ENCODE assay signal across 9 mouse cellular contexts in the genomic region with DNA sequence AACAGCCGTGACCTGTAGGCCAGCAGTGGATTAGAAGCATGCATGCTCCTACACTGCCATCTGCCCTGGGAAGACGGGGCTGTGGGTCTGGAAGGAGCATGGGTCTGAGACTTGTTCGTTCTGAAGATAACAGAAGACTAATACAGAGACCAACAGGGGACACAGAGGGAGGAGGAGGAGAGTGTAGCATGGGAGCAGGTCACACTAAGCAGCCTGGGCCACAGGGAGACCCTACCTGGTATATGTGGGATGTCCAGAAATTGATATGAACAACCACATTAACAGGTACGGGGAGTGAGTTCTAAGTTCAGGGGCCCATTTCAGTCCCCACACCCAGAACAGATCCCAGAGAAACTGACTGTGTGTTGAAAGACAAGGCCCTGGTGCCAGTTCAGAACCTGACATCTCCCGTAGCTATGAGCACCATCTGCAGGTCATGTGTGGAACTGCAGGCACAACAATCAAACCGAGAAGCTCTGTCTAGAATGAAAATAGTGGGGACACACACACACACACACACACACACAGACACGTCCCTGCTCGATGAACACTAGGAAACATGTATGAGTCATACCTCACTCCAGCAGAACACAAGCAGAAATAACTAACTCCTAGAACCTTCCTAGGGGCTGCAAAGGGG.
DNase-seq lines count a peak whose midpoint lies in the region; ATAC-seq lines count a peak whose summit lies in the region.
"Had no signal": no experiment of that assay in that cellular context is flagged by ENCODE, and none has a peak within 500 bp of the region (broad histone marks: within the 10 kb centered on the region; RNA-seq: fewer than 3 reads in every experiment).

No protein-coding gene starts in this region.

- 41% methylated on average over 8 of the region's 8 CpGs for WGBS in hindbrain, embryonic 10.5 days
- WGBS in hindbrain, embryonic 12.5 days = 43% methylated on average over 8 of the region's 8 CpGs

- H3K9ac ChIP-seq in hindbrain, embryonic 12.5 days = no peak overlapping the region
- H3K9ac ChIP-seq: embryonic facial prominence, embryonic 12.5 days had no signal

- H3K36me3 ChIP-seq in hindbrain, embryonic 10.5 days = no peaks in the 10 kb centered on the region
- H3K36me3 ChIP-seq in hindbrain, embryonic 12.5 days = no peaks in the 10 kb centered on the region
- H3K36me3 ChIP-seq: embryonic facial prominence, embryonic 12.5 days had no signal

- no peaks in the 10 kb centered on the region for H3K9me3 ChIP-seq in hindbrain, embryonic 10.5 days
- no peaks in the 10 kb centered on the region for H3K9me3 ChIP-seq in hindbrain, embryonic 12.5 days (replicated peaks)
- H3K9me3 ChIP-seq: embryonic facial prominence, embryonic 12.5 days had no signal

- H3K4me2 ChIP-seq in hindbrain, embryonic 12.5 days (replicated peaks) = no peak overlapping the region
- H3K4me2 ChIP-seq: embryonic facial prominence, embryonic 12.5 days had no signal

- H3K4me3 ChIP-seq in hindbrain, embryonic 10.5 days = no peak overlapping the region
- H3K4me3 ChIP-seq in hindbrain, embryonic 12.5 days = no peak overlapping the region
- H3K4me3 ChIP-seq: embryonic facial prominence, embryonic 12.5 days had no signal

- H3K4me1 ChIP-seq in hindbrain, embryonic 10.5 days (replicated peaks) = no peaks in the 10 kb centered on the region
- H3K4me1 ChIP-seq in hindbrain, embryonic 12.5 days = no peaks in the 10 kb centered on the region
- H3K4me1 ChIP-seq: embryonic facial prominence, embryonic 12.5 days had no signal

- 0 out of 2 replicates have a peak overlapping the region, but pooled peaks have one; percentile 3 for H3K27ac ChIP-seq in hindbrain, embryonic 10.5 days
- H3K27ac ChIP-seq in hindbrain, embryonic 12.5 days = no peak overlapping the region
- H3K27ac ChIP-seq: embryonic facial prominence, embryonic 12.5 days had no signal

- peak; percentile 73 for DNase-seq in hindbrain, embryonic 10.5 days (ENCODE audit: low spot score)
- peak; percentile 48 to 85 for DNase-seq in adrenal gland, adult (ENCODE audit: inconsistent age in 2 of 2, low spot score in 1 of 2)
- peak; percentile 34 for DNase-seq in gastrocnemius, adult 8-10 months (ENCODE audit: low spot score in 2 of 2)
- DNase-seq in layer of hippocampus, postnatal 25 days (ENCODE audit: extremely low spot score in 1 of 2, low spot score in 1 of 2) = peak; percentile 74 to 88
- peak; percentile 34 for DNase-seq in skeletal muscle tissue, adult 2 months (ENCODE audit: low read depth, low spot score)

- H3K27me3 ChIP-seq in hindbrain, embryonic 10.5 days (ENCODE audit: insufficient read depth, poor library complexity, severe bottlenecking) = no peaks in the 10 kb centered on the region
- H3K27me3 ChIP-seq in hindbrain, embryonic 12.5 days = no peaks in the 10 kb centered on the region; the same call in 1 of the 2 replicates
- H3K27me3 ChIP-seq: embryonic facial prominence, embryonic 12.5 days had no signal

- no peak for ATAC-seq in hindbrain, embryonic 12.5 days (ENCODE audit: low FRiP score)
- peak; percentile 54; the same call in 1 of the 2 replicates for ATAC-seq in common myeloid progenitor, adult 5-6 weeks (replicated peaks; ENCODE audit: low read depth, poor library complexity, severe bottlenecking)
- ATAC-seq in megakaryocyte-erythroid progenitor cell, adult 5-6 weeks (replicated peaks; ENCODE audit: low FRiP score, low TSS enrichment, poor library complexity, severe bottlenecking) = peak; percentile 57; the same call in 1 of the 2 replicates
